Mouse (Mus musculus) embryonic fibroblast, embryonic 13.5 days (primary cell): ENCODE data around the gene Twf2. TPM values are rescaled to one million over a fixed set of nuclear protein-coding genes. Genes with fewer than 3 reads are reported as not detected.

Experiments used
- H3K27ac ChIP-seq: 2 replicates; pipeline ENCODE4 v1.5.1; 2012; ENCODE audit warnings: low read length, control low read depth, inconsistent platforms; ENCODE audit not compliant: insufficient read depth
- H3K4me1 ChIP-seq: 2 replicates; pipeline ENCODE4 v1.6.1; 2011; ENCODE audit warnings: low read length; ENCODE audit not compliant: control insufficient read depth, insufficient read depth
- H3K4me3 ChIP-seq: 2 replicates; pipeline ENCODE4 v1.5.1; 2011; ENCODE audit warnings: mild to moderate bottlenecking, control low read depth, low read length; ENCODE audit not compliant: insufficient read depth
- CTCF ChIP-seq: IDR thresholded peaks from 2 replicates; pipeline ENCODE4 v1.5.1; 2011; ENCODE audit warnings: mild to moderate bottlenecking, control low read depth, low read length, moderate library complexity, borderline replicate concordance; ENCODE audit not compliant: insufficient read depth
- POLR2A ChIP-seq: IDR thresholded peaks from 2 replicates; pipeline ENCODE4 v1.6.1; 2011; ENCODE audit warnings: low read depth, mild to moderate bottlenecking, control low read depth, low read length, moderate library complexity
- polyA plus RNA-seq: library from polyadenylated mRNA; stranded (reverse); fragments of >200 nt; gene quantifications from 2 replicates; pipeline ENCODE4 v1.2.4, GENCODE M21; 2011; ENCODE audit warnings: low read depth; ENCODE audit not compliant: missing spikeins, insufficient read length

Gene Twf2
- polyA plus RNA-seq = 16.7 and 17.6 TPM in 2 replicates

GRCm38 (mm10) chr9:106202819-106203636 lies at the start of gene Twf2:
Twf2 (plus strand) TSS chr9:106203108.
- TF ChIP-seq POLR2A = peak; percentile 80
- no peak for TF ChIP-seq CTCF
- H3K27ac ChIP-seq = 0 out of 2 replicates have a peak within 1 kb of the TSS, but pooled peaks have one; percentile 1
- H3K4me3 ChIP-seq = peak within 1 kb of the TSS; percentile 52
- H3K4me1 ChIP-seq = 0 out of 2 replicates have a peak, but pooled peaks cover 2% of the 10 kb centered on the region

GRCm38 (mm10) chr9:106154106-106154505 lies 48.8 kb upstream of the Twf2 start:
- TF ChIP-seq CTCF (no peak), POLR2A (no peak)
- Histone ChIP-seq H3K27ac (no peak overlapping the region), H3K4me1 (no peaks in the 10 kb centered on the region), H3K4me3 (no peak overlapping the region)

DNA sequence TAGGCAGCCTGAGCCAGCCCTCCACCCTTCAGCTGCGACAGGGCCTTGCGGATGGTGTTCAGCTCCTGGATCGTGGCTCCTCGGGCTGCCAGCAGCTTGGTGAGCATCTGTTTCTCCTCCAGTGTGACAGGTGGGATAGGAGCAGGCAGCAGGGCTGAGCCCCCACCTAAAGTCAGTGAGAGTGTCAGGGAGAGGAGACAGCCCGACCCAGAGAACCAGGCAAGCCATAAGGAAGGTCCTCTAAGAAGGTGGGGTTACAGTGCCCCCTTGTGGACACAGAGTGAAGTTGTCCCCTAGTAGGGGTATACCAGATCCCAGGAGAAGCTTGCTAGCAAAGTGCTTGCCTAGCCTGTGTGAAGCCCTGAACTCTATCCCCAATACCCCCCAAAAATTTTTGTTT lies 46.5 kb upstream of the Twf2 start:
- no peak overlapping the region for H3K4me3 ChIP-seq
- no peaks in the 10 kb centered on the region for H3K4me1 ChIP-seq
- no peak overlapping the region for H3K27ac ChIP-seq
- TF ChIP-seq CTCF (no peak), POLR2A (no peak)

- H3K27ac ChIP-seq = no peak overlapping the region
- no peak for TF ChIP-seq CTCF
- no peak for TF ChIP-seq POLR2A
- H3K4me3 ChIP-seq = no peak overlapping the region
Measured at GRCm38 (mm10) chr9:106156921-106157622, 45.8 kb upstream of the Twf2 start.

GRCm38 (mm10) chr9:106157623-106157925 lies 45.3 kb upstream of the Twf2 start:
- Histone ChIP-seq H3K27ac (no peak overlapping the region), H3K4me3 (no peak overlapping the region), H3K4me1 (no peaks in the 10 kb centered on the region)
- TF ChIP-seq POLR2A (no peak), CTCF (no peak)

More at GRCm38 (mm10) chr9:106156921-106157622, 45.8 kb upstream of the Twf2 start:
- no peaks in the 10 kb centered on the region for H3K4me1 ChIP-seq

GRCm38 (mm10) chr9:106158037-106158491 lies 44.8 kb upstream of the Twf2 start, which contains the start of gene Glyctk:
Glyctk (minus strand) TSS chr9:106158138.
- no peak within 1 kb of the TSS for H3K27ac ChIP-seq
- no peak for TF ChIP-seq CTCF
- no peak within 1 kb of the TSS for H3K4me3 ChIP-seq
- no peaks in the 10 kb centered on the region for H3K4me1 ChIP-seq

- no peak overlapping the region for H3K27ac ChIP-seq
- TF ChIP-seq CTCF (no peak), POLR2A (no peak)
- no peaks in the 10 kb centered on the region for H3K4me1 ChIP-seq
- H3K4me3 ChIP-seq = no peak overlapping the region
Measured at GRCm38 (mm10) chr9:106159237-106159636, 43.7 kb upstream of the Twf2 start.

GRCm38 (mm10) chr9:106159784-106160301 lies 43.1 kb upstream of the Twf2 start:
- no peaks in the 10 kb centered on the region for H3K4me1 ChIP-seq
- H3K4me3 ChIP-seq = peak overlapping the region; percentile 46
- peak; percentile 78 for TF ChIP-seq POLR2A
- no peak for TF ChIP-seq CTCF
- H3K27ac ChIP-seq = peak overlapping the region; percentile 86

DNA sequence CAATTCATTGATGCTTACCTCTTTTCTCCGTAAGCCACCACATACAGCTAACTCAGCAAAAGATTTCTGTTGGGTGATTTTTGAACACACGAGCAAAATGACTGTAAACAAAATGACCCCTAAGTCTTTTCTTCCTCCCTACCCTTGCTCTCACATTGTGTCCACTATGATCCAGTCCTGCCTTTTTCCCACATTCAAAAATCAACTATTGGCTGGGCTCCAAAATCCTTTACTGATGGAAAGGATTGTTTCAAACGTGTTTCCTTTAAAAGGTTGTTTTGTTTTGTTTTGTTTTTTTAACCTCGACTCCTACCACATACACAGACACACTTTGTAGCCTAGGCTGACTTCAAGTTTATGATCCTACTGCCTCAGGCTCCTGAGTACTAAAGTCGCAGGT lies 42.5 kb upstream of the Twf2 start:
- H3K4me1 ChIP-seq = no peaks in the 10 kb centered on the region
- peak overlapping the region; percentile 46 for H3K4me3 ChIP-seq
- no peak for TF ChIP-seq POLR2A
- TF ChIP-seq CTCF = no peak
- H3K27ac ChIP-seq = peak overlapping the region; percentile 86
